Mouse (Mus musculus): ENCODE measurements around the gene Hsd17b13.
"Not testable (repeated sequence)": the region's sequence is repeated elsewhere in the genome, so short reads cannot be mapped to it uniquely, and the experiment has no call there.

Gene Hsd17b13

DNA sequence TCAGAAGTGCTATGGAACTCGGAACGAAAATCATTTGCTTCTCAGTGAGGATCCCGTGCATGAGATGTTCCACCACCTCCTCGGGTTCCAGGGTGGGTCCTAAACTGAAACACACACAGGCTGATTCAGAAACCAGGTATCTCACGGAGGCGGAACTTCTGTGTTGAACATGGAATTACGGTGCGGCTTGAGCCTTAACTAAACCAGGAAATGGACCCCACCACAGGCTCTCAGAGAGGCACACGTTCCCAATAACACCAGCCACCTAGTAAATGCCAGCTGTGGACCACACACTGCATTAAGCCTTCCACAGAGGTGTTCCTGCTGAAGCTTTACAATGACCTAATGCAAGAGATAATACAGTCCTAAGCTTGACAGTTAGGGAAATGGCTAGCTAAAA is 15.6 kb upstream of the Hsd17b13 start:
- in situ Hi-C loops (cut with MboI; ENCODE audit: low sequenced_read_pairs), result loop anchor here (25.0 kb wide), 1 partner anchor 344 kb away; the partner anchor contains the start of gene Mepe

DNA sequence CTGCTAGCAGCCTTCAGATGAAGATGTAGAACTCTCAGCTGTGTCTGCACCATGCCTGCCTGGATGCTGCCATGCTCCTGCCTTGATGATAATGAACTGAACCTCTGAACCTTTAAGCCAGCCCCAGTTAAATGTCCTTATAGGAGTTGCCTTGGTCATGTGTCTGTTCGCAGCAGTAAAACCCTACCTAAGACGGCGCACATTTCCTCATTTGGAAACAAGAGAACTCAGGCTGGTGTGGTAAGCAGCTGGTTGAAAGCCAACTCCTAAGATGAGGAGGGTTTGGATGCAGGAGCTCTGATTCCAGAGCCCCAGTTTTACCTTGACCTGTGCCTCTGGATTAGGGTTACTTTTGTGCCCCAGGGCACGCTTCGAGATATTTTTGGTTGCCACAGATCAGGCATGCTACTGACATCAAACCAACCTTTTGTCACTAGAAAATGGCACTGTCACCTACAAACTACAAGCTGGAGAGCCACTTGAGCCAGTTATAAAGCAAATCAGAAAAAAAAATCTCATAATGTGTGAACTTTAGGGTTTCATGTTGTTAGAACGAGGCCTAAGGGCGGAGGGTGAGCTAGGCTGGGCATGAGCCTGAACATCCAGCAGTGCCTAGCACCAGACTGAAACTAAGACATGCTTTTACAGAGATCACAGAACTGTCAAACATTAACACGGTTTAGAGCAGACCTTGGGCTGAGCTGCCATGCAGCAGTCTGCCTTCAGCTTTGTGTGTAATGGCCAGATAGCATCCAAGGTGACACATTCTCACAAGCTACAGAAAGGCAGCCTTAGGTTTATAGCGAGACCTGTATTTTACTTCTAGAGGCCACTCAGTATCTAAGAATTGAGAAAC is 3.7 kb upstream of the Hsd17b13 start:
- in situ Hi-C loops (cut with MboI; ENCODE audit: low sequenced_read_pairs), result loop anchor here (25.0 kb wide), 1 partner anchor 356 kb away; the partner anchor contains the start of gene Mepe

DNA sequence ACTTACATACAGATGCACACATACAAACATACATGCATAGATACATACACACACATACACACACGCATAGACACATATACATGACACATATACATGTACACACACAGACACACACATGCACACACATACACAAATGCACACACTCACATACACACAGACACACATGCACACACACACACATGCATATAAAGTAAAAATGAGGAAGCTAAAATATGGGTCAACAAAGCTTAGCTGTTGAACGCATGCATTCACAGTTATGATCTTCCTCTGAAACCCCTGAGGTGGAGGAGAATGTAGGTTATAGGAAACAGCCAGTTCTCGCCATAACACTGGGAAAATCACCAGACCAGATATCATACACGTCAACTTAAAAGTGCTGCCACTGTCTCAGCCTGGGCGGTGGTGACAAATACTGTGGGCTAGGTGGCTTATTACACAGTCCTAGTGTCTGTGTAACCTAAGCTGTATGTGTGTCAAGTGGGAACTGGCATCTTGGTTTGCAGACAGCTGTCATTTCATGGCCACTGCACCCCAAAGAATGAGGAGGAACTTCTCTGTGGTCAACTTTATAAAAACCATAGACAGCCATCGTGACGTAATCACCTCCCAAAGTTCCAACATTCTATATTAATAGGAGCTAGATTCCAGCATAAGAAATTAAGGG is 829 bp upstream of the Hsd17b13 start:
- in situ Hi-C loops (cut with MboI; ENCODE audit: low sequenced_read_pairs), result loop anchor here (25.0 kb wide), 1 partner anchor 359 kb away; the partner anchor contains the start of gene Mepe

DNA sequence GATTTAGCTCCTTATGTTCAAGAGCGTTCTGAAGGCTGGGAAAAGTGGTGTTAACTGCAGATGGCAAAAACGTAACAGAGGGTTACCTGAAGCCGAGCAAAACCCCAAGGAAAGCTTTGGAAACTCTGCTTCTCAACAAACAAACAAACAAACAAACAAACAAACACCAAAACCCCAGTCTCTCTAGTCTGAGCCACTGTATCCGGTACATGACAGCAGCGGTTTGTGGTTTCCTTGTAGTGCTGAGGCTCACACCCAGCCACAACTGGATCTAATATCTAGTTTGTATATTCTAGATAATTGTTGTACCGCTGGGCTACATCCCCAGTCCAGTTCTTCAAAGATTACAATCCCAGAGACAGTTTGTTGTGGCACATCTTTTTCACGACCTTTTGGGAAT is 1.5 kb downstream of the Hsd17b13 start:
- in situ Hi-C loops (cut with MboI; ENCODE audit: low sequenced_read_pairs), result loop anchor here (25.0 kb wide), 1 partner anchor 362 kb away; the partner anchor contains the start of gene Mepe

DNA sequence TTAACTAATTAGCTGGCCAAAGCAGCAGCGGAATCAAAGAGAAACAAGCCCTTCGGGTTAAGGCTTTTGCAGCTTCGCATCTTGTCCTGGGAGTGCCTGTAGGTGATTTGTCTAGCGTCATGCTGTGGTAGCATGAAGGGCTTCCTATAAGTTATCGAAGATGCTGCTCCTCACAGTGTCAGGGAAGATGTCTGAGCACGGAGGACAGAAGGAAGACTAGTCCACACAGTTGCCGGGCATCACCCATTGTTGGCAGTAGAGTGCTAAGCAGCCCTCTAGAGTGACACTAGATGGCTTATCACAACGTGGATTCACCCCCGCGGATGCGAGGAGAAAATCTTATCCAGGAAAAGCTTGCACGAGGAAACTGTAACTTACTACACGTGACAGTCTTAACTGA is 4.4 kb downstream of the Hsd17b13 start:
- in situ Hi-C loops (cut with MboI; ENCODE audit: low sequenced_read_pairs), result no loop called here

DNA sequence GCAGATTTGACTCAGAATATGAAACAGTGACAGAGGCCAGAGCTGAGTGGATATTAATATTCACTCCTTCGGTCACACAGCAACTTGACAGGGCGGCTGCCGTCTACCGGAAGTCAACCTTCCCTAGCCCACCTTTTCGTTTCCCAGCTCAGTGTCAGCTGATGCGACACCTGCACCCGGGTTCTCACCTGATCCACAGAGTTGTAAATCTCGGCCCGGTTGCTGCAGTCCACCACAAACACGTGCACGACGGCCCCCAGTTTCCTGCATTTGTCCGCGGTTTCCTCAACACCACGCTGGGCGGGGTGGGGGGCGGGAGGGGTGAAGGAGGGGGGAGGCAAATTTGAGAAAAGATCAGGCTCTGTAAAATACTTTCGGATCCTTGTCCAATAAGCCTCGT is 4.8 kb downstream of the Hsd17b13 start:
- in situ Hi-C loops (cut with MboI; ENCODE audit: low sequenced_read_pairs), result no loop called here

DNA sequence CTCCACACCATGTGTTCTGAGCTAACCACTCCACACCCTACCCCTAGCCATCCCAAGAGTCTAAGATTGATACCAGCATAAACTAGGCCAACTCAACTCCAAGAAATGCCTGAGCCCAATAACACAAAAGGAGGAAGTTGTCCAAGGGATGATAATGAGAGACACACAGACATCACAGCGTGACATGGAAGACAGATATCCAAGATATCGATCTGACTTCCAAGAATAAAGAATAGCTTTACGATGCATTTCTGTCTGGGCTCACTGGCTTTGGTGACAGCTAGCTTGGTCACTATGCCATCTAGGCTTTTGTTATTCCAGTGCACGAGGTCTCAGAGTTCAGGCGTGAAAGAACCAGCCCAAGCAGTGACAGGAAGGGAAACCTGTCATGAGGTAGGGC is 6.2 kb downstream of the Hsd17b13 start:
- in situ Hi-C loops (cut with MboI; ENCODE audit: low sequenced_read_pairs), result no loop called here

DNA sequence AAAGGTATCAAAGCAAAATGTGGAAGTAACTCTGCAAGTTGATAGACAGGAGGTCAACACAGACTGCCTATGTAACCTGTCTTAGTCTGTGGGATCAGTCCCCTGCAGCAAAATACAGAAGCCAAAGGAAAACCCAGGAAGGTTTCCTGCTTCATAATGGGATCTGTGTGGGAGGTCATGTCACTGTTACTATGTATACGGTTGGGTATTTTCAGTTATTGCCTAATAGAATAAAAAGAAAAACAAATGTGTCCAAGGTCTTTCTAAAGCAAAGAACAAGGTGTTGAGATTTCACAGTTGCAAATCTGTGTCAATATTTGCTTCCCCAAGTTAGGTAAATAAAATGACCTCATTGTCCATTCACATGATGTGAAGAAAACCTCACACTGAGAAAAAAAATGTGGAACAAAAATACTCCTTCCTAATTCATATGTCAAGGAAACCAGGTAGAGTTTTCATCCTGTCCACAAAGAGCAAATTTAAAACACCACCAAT is 14.2 kb downstream of the Hsd17b13 start:
- in situ Hi-C loops (cut with MboI; ENCODE audit: low sequenced_read_pairs), result no loop called here

DNA sequence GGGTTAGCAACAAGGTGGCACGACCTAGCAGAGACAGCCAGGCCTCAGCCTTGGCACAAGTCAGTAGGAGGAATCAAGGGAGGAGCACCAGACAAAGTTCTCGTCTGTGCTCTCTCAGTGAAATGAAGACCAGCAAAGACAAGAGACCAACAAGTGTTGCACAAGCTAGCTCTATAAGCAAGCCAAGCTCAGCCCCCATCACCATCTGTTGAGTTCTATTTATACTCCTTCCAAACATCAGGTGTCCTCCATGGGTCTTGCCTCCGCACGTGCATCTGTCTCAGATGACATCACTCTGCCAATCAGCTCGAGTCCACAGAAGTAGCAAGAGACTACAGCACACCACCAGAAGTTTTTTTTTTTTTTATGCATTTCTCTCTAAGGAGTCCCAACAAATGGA is 22.6 kb downstream of the Hsd17b13 start:
- in situ Hi-C loops (cut with MboI; ENCODE audit: low sequenced_read_pairs), result no loop called here

DNA sequence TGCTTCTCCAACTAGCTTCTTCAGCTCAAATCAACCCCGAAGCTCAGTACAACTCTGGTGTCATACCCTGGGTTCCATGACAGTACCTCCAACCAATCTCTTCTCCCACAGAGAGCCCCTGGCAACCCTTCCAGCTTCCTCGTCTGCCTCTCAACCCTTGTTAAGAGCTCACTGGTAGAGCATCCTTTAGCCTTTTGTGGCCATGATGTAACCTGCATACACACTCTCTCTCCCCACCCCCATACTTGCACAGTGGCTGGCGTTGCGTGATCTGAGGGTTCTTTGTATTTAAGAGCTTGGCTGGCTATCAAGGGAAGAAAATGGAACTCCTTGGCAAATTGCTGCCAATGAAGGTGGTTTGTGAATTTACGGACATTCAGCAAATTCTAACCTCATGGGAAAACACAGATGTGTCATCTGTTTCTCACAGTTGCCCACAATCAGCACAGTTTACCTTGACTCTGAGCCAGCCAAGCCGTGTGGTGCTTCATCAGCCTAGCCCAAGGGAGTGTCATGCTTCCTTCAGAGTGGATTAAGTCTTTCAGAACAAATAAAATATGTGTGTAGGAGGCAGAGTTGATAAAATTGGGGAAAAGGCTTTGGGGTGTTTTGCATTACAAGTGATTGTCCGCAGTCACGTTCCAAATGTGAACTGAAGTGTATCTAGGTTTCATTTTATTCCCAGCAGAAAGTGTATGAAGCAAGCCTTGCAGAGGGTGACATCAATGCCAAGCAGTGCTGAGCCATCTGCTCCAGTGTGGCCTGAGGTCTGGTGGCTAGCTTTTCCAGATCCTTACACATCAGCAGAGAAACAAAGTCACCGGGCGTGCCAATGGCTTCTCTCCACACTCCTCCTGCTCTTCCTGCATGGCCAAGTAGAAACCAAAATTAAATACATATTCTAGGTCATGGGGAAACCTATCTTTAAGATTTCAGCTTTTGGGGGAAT is 23.8 kb downstream of the Hsd17b13 start:
- in situ Hi-C loops (cut with MboI; ENCODE audit: low sequenced_read_pairs), result no loop called here

DNA sequence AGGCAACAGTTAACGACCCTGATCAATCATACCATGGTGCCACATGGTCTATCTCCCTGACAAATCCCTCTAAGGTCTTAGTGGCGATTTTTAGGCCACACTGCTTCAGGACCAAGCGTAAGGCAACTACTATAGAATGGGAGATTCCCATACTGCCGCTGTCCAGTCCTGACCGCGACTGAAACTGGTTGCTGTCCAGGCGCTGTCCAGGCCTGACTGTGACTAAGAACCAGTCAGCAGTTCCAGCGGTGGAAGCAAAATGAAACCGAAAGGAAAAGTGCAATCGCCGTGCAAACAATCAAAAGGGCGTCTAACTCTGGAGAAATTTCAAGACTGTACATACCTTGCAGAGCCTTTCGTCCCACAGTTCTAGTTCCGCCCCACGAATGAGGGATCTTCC is 27.1 kb downstream of the Hsd17b13 start:
- in situ Hi-C loops (cut with MboI; ENCODE audit: low sequenced_read_pairs), result not testable (repeated sequence)

DNA sequence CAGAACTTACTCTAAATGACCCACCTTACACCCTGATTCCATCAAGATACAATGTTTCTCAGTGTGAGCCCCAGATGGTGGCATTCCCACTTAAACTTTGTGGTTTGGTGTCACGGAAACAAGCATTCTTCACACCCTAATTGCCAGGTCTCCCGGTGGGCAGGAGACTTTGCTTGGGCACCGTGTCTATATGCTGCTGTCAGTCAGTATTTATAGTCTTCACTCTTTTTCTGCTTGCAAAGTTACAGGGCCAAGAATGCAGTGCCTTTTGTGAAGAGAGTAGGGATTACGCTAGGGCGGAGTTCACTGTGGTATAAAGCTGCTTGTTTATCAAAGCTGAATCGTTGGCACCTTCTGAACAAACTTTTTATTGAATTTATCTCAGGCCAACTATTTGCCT is 34.0 kb downstream of the Hsd17b13 start:
- in situ Hi-C loops (cut with MboI; ENCODE audit: low sequenced_read_pairs), result no loop called here

DNA sequence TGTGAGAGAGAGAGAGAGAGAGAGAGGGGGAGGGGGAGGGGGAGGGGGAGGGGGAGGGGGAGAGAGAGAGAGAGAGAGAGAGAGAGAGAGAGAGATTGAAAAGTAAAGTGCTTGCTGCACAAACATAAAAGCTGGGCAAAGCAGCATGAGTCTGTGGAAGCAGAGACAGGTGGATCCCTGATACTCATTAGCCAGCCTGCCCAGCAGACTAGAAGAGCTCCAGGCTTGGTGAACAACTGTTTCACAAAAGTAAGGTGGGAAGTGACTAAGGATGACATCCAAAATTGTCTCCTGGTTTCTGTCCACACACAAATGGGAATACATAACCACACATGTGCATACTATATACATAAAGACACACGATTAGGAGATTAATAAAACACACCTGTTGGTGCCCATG is 37.4 kb downstream of the Hsd17b13 start:
- in situ Hi-C loops (cut with MboI; ENCODE audit: low sequenced_read_pairs), result no loop called here

DNA sequence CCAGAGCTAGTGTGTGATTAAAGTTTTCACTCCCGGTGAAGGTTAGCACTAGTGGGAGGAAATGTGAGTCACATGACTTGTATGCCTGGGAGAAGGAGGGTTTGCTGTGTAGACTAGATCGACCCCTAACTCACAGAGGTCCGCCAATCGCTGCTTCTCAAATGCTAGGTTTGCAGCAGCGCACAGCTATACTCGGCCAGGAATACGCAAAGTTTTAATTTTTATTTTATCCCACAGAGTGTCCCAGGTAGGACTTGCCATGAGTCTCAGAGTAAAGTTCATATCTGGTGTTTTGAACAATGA is 37.9 kb downstream of the Hsd17b13 start:
- in situ Hi-C loops (cut with MboI; ENCODE audit: low sequenced_read_pairs), result no loop called here

DNA sequence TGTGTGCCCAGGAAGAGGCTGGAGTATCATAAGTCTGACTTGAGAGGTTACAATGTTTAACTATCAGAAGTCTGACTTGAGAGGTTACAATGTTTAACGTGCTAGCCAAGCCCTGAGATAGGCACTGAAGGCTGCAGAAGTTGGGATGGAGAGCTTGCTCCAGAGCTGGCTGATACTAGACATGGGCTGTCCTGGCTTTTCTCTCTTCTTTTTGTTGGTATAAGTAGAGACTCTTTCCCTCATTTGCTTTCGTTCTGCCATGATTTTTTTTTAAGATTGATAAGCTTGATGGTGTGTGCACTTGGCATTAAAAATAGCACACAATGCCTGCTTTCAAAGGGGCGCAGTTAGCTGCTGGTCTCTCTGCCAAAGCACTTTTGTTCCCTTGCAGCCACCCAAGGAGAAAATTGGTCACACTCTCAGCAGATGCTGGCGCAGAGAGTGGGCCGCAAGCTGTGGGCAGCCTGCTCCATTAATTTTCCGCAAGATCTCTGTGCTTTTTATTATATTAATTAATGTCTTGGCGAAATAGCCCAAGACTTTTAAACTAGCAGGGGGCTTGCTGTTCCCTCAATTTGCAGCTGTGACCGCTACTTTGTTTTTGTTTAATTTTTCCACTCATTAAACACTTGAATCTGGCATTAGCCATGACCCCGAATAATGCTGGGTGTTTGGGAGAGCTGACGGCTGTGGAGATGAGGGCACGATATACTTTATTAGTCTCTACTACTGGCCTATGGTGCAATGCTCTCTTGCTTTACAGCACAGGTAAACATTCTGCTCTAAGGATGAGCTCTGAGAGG is 38.5 kb downstream of the Hsd17b13 start:
- in situ Hi-C loops (cut with MboI; ENCODE audit: low sequenced_read_pairs), result no loop called here

DNA sequence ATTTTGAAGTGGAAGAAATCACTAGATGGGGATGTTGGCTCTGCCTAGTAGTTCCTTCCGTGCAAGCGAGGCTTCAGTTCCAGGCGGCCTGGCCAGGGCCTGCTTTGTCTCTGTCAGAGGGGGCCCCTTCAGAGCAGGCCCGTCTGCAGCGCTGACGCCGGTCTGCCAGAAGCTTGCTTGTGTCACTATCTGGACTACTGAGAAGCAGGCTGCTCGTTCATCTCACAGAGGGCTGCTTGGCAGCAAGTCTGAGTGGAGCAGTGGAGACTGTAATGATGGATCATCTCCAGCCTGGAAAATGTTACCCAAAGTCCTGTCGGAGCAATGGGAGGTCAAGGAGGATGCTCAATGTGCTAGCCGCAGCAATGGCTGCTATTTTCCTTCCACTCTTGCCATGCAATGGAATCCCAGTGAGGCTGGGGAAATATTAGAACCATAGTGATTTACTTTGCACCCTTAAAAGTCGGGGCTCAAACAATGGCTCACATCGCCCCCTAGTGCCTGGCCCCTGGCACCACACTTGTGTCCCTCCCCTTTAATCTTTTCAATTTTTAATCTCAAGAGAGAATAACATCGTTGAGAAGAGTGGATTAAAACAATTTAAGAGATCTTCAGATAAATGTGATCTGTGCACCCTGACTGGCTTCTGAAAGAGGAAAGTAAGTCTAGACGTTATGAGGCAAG is 40.2 kb downstream of the Hsd17b13 start:
- in situ Hi-C loops (cut with MboI; ENCODE audit: low sequenced_read_pairs), result no loop called here

DNA sequence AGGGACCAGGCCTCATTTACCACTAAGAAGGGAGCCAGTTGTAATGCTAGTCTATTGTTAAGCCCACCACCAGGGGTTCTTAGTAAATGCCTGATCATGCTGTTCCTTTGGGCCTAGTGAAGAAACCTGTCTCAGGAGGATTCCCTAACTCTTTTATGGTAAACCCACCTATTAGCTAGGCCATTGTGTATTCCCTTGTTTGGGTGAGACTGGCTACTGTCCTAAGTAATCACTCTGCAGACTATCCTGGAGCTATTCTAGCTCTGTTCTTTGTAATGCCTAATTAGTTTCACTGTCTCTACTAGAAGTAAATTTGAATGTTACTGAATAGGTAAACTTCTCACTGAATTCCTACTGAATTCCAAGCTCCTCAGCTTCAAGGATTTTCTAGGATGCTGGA is 45.3 kb downstream of the Hsd17b13 start:
- in situ Hi-C loops (cut with MboI; ENCODE audit: low sequenced_read_pairs), result not testable (repeated sequence)

DNA sequence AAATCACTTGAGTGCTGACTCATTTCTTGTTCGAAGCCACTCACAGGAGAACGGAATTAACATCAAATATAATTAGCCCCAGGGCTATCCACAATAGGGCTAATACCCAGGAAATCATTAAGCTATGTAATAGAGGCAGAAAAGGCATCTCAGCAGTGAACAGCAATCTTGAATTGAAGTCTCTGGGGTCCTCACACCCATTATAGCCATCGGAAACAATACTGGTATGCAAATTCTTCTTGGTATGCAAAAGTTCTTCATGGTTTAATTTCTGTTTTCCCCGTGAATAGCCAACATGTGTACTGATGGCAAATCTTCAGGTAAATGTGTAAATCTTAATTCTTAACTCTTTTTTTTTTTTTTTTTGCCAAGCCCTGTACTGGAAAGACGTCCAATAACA is 46.7 kb downstream of the Hsd17b13 start:
- in situ Hi-C loops (cut with MboI; ENCODE audit: low sequenced_read_pairs), result no loop called here

DNA sequence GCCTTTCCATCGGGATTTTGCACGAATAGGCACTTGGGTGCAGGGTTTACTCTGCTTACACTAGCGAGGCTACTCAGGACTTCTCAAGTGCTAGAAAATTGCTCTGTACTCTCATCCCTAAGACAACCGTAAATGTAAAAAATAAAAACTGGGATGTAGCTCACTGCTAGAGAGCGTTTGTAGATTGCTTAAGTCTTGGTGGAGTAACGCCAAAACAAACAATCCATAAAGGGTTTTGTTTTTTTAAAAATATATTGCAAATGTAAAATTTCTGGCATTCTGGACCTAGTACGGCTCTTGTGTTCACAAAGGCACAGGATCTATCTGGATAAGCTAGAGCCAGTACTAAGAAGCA is 49.0 kb downstream of the Hsd17b13 start:
- in situ Hi-C loops (cut with MboI; ENCODE audit: low sequenced_read_pairs), result no loop called here

Measured in CH12F3 (cell line).